Mouse (Mus musculus) kidney, adult 2 months (tissue): ENCODE data around the gene Ddc.

Experiments used
- CTCF ChIP-seq: fragments of 200-500 bp; conservative IDR thresholded peaks from 2 replicates; pipeline ENCODE4 v1.5.1; 2011; ENCODE audit warnings: low read depth, mild to moderate bottlenecking, control low read depth, low read length, moderate library complexity, mixed read lengths; ENCODE audit not compliant: insufficient read depth, insufficient read length
- POLR2A ChIP-seq: fragments of 200-500 bp; IDR thresholded peaks from one replicate; pipeline ENCODE4 v1.6.1; 2011; ENCODE audit warnings: low read depth, low read length, control low read depth

DNA sequence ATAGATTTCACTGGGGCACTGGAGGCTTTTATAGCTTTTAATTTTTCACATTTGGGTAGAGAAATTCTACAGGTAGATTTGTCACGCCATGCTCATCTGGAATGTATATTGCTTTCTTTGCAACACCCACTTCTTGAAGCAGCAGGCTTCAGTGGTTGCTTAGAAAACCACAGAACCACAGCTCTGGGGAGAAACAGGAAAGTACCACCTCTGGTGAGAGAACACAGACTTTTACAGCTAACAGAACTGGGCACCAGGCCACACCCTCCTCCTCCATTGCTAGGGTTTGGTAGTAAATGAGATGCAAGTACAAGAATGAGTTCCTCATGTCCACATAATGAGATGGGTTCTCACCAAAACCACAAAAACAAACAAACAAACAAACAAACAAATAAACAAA is 131.8 kb downstream of the Ddc start:
- TF ChIP-seq CTCF, result no peak
- TF ChIP-seq POLR2A, result no peak
